Mouse (Mus musculus) gonadal fat pad, adult 2 months (tissue): ENCODE results near the gene Bud31. TPM values are rescaled to one million over a fixed set of nuclear protein-coding genes. Genes with fewer than 3 reads are reported as not detected.

Experiments used
- polyA plus RNA-seq: library from polyadenylated mRNA; depleted of rRNA; stranded (reverse); fragments of >200 nt; gene quantifications from 2 replicates; pipeline ENCODE4 v1.2.3, GENCODE M21; 2012; rRNA removed

Bud31 gene
- polyA plus RNA-seq, 1 experiment, result 72.1 TPM

Other genes starting within 250 kb of the Bud31 start
- gene Smurf1, start 174.5 kb upstream of the Bud31 start, polyA plus RNA-seq, result 29.6 and 29.8 TPM in 2 replicates
- 0.13 TPM in 1 of 2 replicates, not detected in the other for gene Gm4871, start 107.6 kb upstream of the Bud31 start, polyA plus RNA-seq
- 0.53 TPM in 1 of 2 replicates, not detected in the other for gene 1700018F24Rik, start 97.4 kb upstream of the Bud31 start, polyA plus RNA-seq
- gene Arpc1a, start 56.5 kb upstream of the Bud31 start, polyA plus RNA-seq, result 175 and 197 TPM in 2 replicates
- gene Kpna7, start 56.3 kb upstream of the Bud31 start, polyA plus RNA-seq, result 0.05 TPM in 1 of 2 replicates, not detected in the other
- gene Arpc1b, start 26.1 kb upstream of the Bud31 start, polyA plus RNA-seq, result 563 and 599 TPM in 2 replicates
- gene Pdap1, start 124 bp upstream of the Bud31 start, polyA plus RNA-seq, result 22.7 and 25.9 TPM in 2 replicates
- 15.8 and 17.7 TPM in 2 replicates for gene Ptcd1, start 26.7 kb downstream of the Bud31 start, polyA plus RNA-seq
- 24.4 and 25.7 TPM in 2 replicates for gene Cpsf4, start 26.9 kb downstream of the Bud31 start, polyA plus RNA-seq
- 136 and 153 TPM in 2 replicates for gene Atp5j2, start 51.7 kb downstream of the Bud31 start, polyA plus RNA-seq
- gene Zkscan14, start 61.5 kb downstream of the Bud31 start, polyA plus RNA-seq, result 4.4 and 4.7 TPM in 2 replicates
- gene Zkscan5, start 64.2 kb downstream of the Bud31 start, polyA plus RNA-seq, result 8.2 and 8.4 TPM in 2 replicates
- 17.6 and 23.9 TPM in 2 replicates for gene Zfp655, start 91.4 kb downstream of the Bud31 start, polyA plus RNA-seq
- 18.0 and 21.9 TPM in 2 replicates for gene Zscan25, start 140.1 kb downstream of the Bud31 start, polyA plus RNA-seq
- not detected in 2 replicates for gene Cyp3a57, start 204.9 kb downstream of the Bud31 start, polyA plus RNA-seq